Mouse (Mus musculus): ENCODE results near the gene Meaf6. TPM values are rescaled to one million over a fixed set of nuclear protein-coding genes. Genes with fewer than 3 reads are reported as not detected.

Gene Meaf6
- polyA plus RNA-seq, 1 experiment: 140 TPM

DNA sequence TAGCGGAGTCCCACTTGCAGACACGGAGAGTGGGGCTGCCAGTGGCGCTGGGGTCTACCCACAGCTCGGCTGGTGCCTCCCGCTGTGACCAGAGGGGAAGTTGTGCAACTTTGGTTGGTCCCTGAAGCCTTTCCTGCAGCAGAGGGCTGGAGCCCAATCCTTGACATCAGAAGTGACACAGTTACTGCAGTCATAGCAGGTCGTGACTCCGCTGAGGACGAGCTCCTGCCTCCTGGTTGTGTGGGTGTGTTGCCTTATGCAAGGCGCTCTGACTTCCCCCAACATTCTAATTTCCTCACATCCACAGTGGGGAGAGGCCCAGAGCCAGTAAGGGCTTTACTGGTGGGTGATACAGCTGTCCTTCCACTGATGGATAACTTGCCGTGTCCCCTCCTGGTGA lies 60.3 kb downstream of the Meaf6 start:
- TF ChIP-seq POLR2A (IDR thresholded peaks at IDR 0.05; ENCODE audit: borderline replicate concordance, extremely low read depth, insufficient read depth, insufficient read length, poor library complexity, severe bottlenecking) (no peak), CTCF (IDR thresholded peaks at IDR 0.05; ENCODE audit: borderline replicate concordance, extremely low read depth, insufficient read depth, insufficient read length) (no peak)
- DNase-seq (ENCODE audit: low read depth): no peak

DNA sequence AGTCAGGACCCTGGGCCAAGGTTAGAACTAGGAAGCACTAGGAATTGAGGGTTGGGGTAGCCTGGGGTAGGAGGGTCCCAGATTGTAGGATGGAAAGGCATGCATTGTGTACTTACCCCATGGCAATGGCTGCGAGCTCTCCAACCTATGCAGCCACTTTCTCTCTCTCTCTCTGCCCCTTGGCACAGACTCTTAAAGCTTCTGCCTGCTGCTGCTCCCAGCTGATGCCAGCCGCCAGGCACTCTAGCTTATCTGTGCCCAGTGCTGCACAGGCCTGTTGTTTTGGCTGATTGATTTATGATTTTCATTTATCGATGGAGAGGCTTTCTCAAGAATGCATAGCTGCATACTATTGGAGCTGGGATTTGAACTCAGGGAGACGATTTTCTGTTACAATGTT lies 63.0 kb downstream of the Meaf6 start:
- TF ChIP-seq CTCF (IDR thresholded peaks at IDR 0.05; ENCODE audit: borderline replicate concordance, extremely low read depth, insufficient read depth, insufficient read length) (no peak), POLR2A (IDR thresholded peaks at IDR 0.05; ENCODE audit: borderline replicate concordance, extremely low read depth, insufficient read depth, insufficient read length, poor library complexity, severe bottlenecking) (no peak)
- DNase-seq (ENCODE audit: low read depth): no peak

DNA sequence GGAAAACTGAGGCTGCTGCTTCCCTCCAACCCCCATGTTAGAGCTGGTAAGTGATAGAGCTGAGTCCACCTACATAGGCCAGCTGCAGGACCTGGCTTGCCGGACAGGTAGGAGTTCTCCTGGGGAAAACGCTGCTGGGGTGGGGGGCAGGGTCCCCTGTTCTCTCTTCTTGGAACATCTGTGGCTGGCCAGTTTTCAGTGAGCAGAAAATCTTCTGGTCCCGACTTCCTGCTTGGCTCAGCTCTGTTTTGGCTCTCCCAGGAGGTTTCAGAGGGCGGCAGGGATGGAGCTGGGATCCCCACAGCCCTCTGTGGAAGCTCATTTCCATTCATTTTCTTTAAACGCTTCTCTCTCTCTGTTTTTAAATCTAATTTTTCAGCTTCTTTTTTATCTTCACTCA lies 64.5 kb downstream of the Meaf6 start:
- TF ChIP-seq CTCF (IDR thresholded peaks at IDR 0.05; ENCODE audit: borderline replicate concordance, extremely low read depth, insufficient read depth, insufficient read length): no peak
- no peak for TF ChIP-seq POLR2A (IDR thresholded peaks at IDR 0.05; ENCODE audit: borderline replicate concordance, extremely low read depth, insufficient read depth, insufficient read length, poor library complexity, severe bottlenecking)
- DNase-seq (ENCODE audit: low read depth): no peak

DNA sequence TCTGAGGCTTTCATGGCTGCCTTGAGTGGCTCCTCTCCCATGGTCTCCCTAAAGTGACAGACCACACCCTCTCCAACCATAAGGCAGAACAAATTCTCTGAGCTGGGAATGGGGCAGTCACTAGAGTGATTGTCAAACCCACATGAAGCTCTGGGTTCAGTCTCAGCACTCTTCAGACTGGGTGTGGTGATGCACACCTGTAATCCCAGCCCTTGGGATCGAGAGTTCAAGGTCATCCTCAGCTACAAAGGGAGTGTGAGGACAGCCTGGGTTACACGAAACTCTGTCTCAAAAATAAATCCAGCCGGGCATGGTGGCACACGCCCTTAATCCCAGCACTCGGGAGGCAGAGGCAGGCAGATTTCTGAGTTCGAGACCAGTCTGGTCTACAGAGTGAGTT lies 67.5 kb downstream of the Meaf6 start:
- TF ChIP-seq CTCF (IDR thresholded peaks at IDR 0.05; ENCODE audit: borderline replicate concordance, extremely low read depth, insufficient read depth, insufficient read length) (no peak), POLR2A (IDR thresholded peaks at IDR 0.05; ENCODE audit: borderline replicate concordance, extremely low read depth, insufficient read depth, insufficient read length, poor library complexity, severe bottlenecking) (no peak)
- no peak for DNase-seq (ENCODE audit: low read depth)

DNA sequence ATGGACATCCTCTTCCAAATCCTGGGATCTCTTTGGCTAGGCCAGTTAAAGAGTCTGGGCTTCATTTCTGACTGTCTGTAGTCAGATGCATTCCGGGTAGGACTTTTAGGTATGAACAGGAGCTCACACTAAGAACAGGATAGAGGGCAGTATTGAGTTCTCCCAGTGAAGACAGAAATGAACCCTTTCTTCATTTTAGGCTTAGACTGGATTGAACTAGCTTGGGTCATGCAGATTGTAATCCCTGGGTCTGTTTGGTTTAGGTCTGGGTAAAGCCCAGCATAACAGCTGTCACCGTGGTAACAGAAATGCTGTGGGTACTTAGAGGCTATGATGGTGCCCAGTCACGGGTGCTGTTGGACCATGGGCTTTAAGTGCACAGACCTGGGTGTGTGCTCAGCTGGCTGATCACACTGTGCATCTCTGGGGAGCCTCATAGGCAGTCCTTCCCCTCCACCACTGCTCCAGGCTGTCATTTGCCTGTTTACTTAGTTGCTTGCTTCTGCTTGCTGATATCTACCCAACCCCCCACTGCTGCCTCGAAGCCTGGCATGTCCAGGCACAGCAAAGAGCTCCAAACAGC lies 68.8 kb downstream of the Meaf6 start:
- DNase-seq (ENCODE audit: low read depth): no peak
- TF ChIP-seq POLR2A (IDR thresholded peaks at IDR 0.05; ENCODE audit: borderline replicate concordance, extremely low read depth, insufficient read depth, insufficient read length, poor library complexity, severe bottlenecking): no peak
- no peak for TF ChIP-seq CTCF (IDR thresholded peaks at IDR 0.05; ENCODE audit: borderline replicate concordance, extremely low read depth, insufficient read depth, insufficient read length)

DNA sequence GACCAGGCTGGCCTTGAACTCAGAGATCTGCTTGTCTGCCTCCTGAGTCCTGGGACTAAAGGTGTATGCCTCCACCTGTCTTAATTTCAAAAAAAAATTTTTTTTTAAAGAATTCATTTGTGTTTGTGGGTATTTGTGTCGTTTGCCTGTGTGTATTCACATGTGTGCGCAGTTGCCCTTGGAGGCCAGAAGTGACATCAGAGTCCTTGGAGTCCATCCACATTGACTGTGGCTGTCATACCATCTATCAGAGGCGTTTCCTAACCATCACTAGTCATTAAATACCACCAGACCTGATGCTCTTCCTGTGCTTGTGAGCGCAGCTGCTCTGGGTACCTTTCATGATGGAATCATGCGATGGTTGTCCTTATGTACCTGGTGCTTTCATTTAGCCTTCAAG lies 70.7 kb downstream of the Meaf6 start:
- no peak for DNase-seq (ENCODE audit: low read depth)
- TF ChIP-seq POLR2A (IDR thresholded peaks at IDR 0.05; ENCODE audit: borderline replicate concordance, extremely low read depth, insufficient read depth, insufficient read length, poor library complexity, severe bottlenecking): no peak
- no peak for TF ChIP-seq CTCF (IDR thresholded peaks at IDR 0.05; ENCODE audit: borderline replicate concordance, extremely low read depth, insufficient read depth, insufficient read length)

DNA sequence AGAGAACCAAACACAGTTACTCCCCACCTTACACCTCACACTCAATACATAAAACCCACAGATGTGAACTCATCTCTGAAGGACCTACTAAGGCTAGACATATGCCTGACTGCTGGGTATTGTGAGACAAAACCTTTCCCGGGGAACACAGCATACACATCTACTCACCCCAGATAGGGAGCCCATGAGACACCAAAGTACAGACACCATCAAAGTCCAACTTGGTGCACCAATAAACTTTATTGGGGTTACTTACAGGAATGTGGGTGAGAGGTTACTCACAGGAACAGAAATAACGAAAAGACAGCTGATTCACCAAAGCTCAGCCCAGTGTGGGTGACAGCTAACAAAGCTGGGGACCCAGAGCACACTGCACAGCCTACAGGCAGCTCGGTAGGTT lies 72.4 kb downstream of the Meaf6 start:
- TF ChIP-seq CTCF (IDR thresholded peaks at IDR 0.05; ENCODE audit: borderline replicate concordance, extremely low read depth, insufficient read depth, insufficient read length): no peak
- no peak for TF ChIP-seq POLR2A (IDR thresholded peaks at IDR 0.05; ENCODE audit: borderline replicate concordance, extremely low read depth, insufficient read depth, insufficient read length, poor library complexity, severe bottlenecking)
- no peak for DNase-seq (ENCODE audit: low read depth)

DNA sequence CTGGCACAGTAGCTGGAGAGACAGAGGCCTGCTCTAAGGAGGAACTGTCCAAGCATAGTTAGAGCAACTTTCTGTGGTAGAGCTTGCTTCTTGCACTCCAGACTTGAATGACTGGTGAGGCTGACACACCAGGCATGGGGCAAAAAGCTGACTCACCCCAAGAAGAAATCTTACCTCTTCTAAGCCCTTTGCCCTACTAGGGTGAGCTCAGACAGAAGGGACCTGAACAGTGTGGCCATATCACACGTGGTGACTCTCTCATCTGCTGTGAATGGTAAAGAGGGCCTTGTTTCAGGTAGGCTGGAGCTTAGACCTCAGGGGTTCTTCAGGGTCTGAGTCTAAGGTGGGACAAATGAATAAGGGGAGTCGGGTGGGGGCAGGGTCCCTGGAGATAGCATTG lies 73.1 kb downstream of the Meaf6 start:
- no peak for TF ChIP-seq CTCF (IDR thresholded peaks at IDR 0.05; ENCODE audit: borderline replicate concordance, extremely low read depth, insufficient read depth, insufficient read length)
- TF ChIP-seq POLR2A (IDR thresholded peaks at IDR 0.05; ENCODE audit: borderline replicate concordance, extremely low read depth, insufficient read depth, insufficient read length, poor library complexity, severe bottlenecking): no peak
- no peak for DNase-seq (ENCODE audit: low read depth)

DNA sequence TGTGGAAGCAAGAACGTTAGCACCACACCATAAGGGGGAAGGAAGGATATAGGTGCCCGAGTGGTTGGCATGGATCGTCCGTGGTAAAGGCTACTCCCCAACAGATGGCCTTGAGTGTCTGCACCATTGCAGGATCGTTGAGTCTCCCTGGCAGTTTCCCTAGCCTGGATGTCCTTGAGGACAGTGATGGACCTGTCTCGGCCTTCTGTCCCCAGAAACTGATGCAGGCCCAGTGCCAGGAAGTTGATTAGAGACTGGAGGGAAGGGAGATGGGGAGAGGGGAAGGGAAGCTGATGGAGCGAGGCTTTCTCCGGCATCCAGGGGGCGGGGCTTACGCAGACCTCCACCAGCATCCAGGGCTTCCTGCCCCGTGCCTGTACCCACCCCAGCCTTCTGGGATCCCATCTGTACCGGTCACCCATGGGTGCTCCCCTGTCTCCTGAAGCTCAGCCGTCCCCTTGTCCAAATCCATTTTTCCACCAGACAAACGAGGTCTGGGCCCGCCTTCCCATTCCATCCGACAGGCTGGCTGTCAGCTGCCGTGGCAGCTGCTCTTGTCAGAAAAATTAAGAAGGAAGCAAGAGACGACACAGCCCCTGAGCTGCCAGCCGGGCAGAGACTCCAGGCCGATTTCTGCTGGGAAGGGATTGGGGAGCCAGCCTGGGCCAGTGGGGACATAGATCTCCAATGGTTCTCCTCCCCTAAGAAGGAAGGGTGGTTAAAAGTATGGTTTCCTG lies 73.8 kb downstream of the Meaf6 start:
- TF ChIP-seq POLR2A (IDR thresholded peaks at IDR 0.05; ENCODE audit: borderline replicate concordance, extremely low read depth, insufficient read depth, insufficient read length, poor library complexity, severe bottlenecking) (no peak), CTCF (IDR thresholded peaks at IDR 0.05; ENCODE audit: borderline replicate concordance, extremely low read depth, insufficient read depth, insufficient read length) (no peak)
- peak; percentile 66 for DNase-seq (ENCODE audit: low read depth)

DNA sequence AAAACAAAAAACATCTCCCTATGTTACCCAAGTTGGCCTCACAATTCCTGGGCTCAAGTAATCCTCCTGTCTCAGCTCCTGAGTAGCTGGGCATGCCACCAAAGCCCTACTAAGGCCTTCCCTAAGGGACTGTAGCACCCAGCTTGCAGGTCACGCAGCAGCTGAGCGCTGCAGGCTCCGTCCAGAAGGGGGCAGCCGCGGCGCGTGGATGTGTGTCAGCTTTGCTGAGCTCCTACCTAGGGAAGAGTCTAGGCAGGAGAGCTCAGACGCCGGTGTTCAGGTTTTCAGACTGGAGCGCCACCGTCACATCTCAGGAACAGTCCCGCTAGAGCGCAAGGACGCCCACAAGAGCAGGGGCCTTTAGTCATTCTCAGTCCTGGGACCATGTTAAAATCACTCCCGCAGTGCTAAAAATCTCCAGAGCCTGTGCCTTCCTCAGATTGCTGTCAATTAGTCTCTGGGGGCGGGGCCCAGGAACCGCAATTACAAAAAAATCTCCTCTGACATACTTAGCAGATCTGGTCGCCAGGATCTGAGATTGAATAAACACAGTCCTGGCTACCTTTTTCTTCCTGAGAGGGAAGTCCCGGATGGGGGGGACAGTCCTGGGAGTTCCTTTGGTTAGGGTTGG lies 75.5 kb downstream of the Meaf6 start:
- DNase-seq (ENCODE audit: low read depth): peak; percentile 94
- TF ChIP-seq CTCF (IDR thresholded peaks at IDR 0.05; ENCODE audit: borderline replicate concordance, extremely low read depth, insufficient read depth, insufficient read length) (peak; percentile 97), POLR2A (IDR thresholded peaks at IDR 0.05; ENCODE audit: borderline replicate concordance, extremely low read depth, insufficient read depth, insufficient read length, poor library complexity, severe bottlenecking) (no peak)

DNA sequence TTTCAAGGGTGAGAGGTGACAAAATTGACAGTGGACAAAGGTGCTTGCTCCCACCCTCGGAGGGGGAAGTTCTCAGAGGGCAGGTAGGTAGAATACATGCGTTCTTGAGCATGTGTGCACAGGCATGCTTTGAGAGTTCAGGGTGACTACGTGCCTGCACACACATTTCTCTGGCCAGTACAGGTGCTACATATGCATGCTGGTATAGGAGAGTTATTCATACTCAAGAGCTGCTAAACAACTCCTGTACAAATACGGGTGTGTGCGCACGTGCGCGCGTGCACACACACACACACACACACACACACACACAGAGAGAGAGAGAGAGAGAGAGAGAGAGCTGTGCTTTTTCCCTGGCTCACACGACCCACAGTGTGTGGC lies 76.0 kb downstream of the Meaf6 start:
- TF ChIP-seq POLR2A (IDR thresholded peaks at IDR 0.05; ENCODE audit: borderline replicate concordance, extremely low read depth, insufficient read depth, insufficient read length, poor library complexity, severe bottlenecking) (no peak), CTCF (IDR thresholded peaks at IDR 0.05; ENCODE audit: borderline replicate concordance, extremely low read depth, insufficient read depth, insufficient read length) (no peak)
- no peak for DNase-seq (ENCODE audit: low read depth)

DNA sequence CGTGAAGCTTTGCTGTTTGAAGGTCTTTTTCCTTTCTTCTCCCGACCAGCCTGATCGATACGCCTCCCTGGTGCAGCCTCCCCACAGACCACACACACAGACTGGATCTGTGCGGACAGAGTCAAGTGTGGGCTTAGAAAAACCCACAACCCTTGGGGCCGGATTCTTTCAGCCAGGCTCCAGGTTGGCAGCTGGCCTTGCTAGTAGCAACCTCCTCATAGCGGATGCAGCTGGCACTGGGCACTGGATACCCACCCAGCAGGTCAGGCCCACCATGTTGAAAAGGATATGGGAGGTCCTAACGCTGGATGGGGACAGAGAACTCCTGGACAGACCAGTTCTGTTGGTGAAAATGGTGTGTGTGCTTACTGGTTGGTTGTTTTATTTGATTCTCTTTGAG lies 76.5 kb downstream of the Meaf6 start:
- TF ChIP-seq CTCF (IDR thresholded peaks at IDR 0.05; ENCODE audit: borderline replicate concordance, extremely low read depth, insufficient read depth, insufficient read length) (no peak), POLR2A (IDR thresholded peaks at IDR 0.05; ENCODE audit: borderline replicate concordance, extremely low read depth, insufficient read depth, insufficient read length, poor library complexity, severe bottlenecking) (no peak)
- no peak for DNase-seq (ENCODE audit: low read depth)
